Mouse (Mus musculus) intestine, postnatal 0 days (tissue): ENCODE measurements around the gene Hbs1l. TPM values are rescaled to one million over a fixed set of nuclear protein-coding genes. Genes with fewer than 3 reads are reported as not detected.

Source experiments
- ATAC-seq: fragments of 200-750 bp; cut with Nextera tagmentation; 2 replicates; pipeline ENCODE4 v1.8.0; 2017; ENCODE audit warnings: mild to moderate bottlenecking, moderate TSS enrichment, moderate library complexity
- H3K27ac ChIP-seq: fragments of 300-500 bp; sonication (generic); 2 replicates; pipeline ENCODE4 v1.5.1; 2014; ENCODE audit warnings: mild to moderate bottlenecking, low read depth, low read length, moderate library complexity
- H3K27me3 ChIP-seq: fragments of 300-500 bp; sonication (generic); replicated peaks from 2 replicates; pipeline ENCODE4 v1.6.1; 2014; ENCODE audit warnings: low read length, mixed read lengths; ENCODE audit not compliant: control insufficient read depth, insufficient read depth
- H3K36me3 ChIP-seq: fragments of 300-500 bp; sonication (generic); 2 replicates; pipeline ENCODE4 v1.6.1; 2014; ENCODE audit warnings: mild to moderate bottlenecking, moderate library complexity; ENCODE audit not compliant: control insufficient read depth, insufficient read depth
- H3K4me1 ChIP-seq: fragments of 300-500 bp; sonication (generic); replicated peaks from 2 replicates; pipeline ENCODE4 v1.6.1; 2014; ENCODE audit warnings: antibody characterized with exemption, low read length, mixed read lengths; ENCODE audit not compliant: control insufficient read depth, insufficient read depth
- H3K4me2 ChIP-seq: fragments of 300-500 bp; sonication (generic); replicated peaks from 2 replicates; pipeline ENCODE4 v1.6.1; 2014; ENCODE audit warnings: low read depth, mild to moderate bottlenecking, moderate library complexity
- H3K4me3 ChIP-seq: fragments of 300-500 bp; sonication (generic); 2 replicates; pipeline ENCODE4 v1.5.1; 2014; ENCODE audit warnings: low read depth, low read length
- H3K9ac ChIP-seq: fragments of 300-500 bp; sonication (generic); 2 replicates; pipeline ENCODE4 v1.6.1; 2014; ENCODE audit warnings: mild to moderate bottlenecking, low read depth, low read length
- H3K9me3 ChIP-seq: fragments of 300-500 bp; sonication (generic); 2 replicates; pipeline ENCODE4 v1.6.1; 2016; ENCODE audit warnings: mixed run types; ENCODE audit not compliant: control insufficient read depth
- CTCF ChIP-seq: sonication (generic); IDR thresholded peaks from 2 replicates; pipeline ENCODE4 v1.5.1; 2016; ENCODE audit warnings: low read depth, mild to moderate bottlenecking, control low read depth, antibody characterized with exemption, moderate library complexity
- WGBS: fragments of 180-500 bp; shearing (Covaris S2); extraction: QIAGEN DNeasy Blood & Tissue Kit; methylation state at CpG from one replicate; pipeline ENCODE4 v1.1.7; 2014; 5-methylcytosine and 5-hydroxymethylcytosine counted together
- polyA plus RNA-seq: library from polyadenylated mRNA; unstranded; fragments of >200 nt; fragmentation: Nextera tagmentation; extraction: Ambion mirVana; gene quantifications from 2 replicates; pipeline ENCODE4 v1.2.1, GENCODE M21; 2015

The Hbs1l gene
- polyA plus RNA-seq, 1 experiment from 2014 or later = 37.8 TPM

DNA sequence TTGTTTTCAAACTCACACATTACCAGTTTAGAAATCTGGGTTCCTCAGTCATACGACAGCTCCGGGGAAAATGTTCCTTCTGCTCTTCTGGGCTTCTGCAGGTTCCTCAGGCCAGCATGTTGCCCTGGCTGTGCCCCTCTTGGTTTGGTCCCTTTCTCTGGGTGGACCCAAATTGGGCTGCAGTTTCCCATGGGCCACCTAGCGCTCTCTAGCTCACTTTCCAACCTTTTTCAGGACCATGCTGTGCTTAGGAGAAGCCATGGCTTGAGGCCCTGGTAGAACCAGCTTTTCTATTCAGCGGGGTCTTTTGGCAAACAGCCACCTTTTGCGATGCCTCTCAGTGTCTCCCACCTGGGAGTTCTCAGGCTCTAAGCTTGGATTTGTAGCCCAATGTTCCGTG lies 76.5 kb downstream of the Hbs1l start:
- H3K9me3 ChIP-seq = no peaks in the 10 kb centered on the region
- ATAC-seq = no peak
- H3K4me2 ChIP-seq = no peak overlapping the region
- no peak overlapping the region for H3K9ac ChIP-seq
- no peaks in the 10 kb centered on the region for H3K4me1 ChIP-seq
- H3K36me3 ChIP-seq = peaks cover 20% of the 10 kb centered on the region
- no peak overlapping the region for H3K27ac ChIP-seq
- no peak for TF ChIP-seq CTCF
- WGBS = 93% methylated on average over 6 of the region's 6 CpGs
- H3K27me3 ChIP-seq = no peaks in the 10 kb centered on the region
- no peak overlapping the region for H3K4me3 ChIP-seq

DNA sequence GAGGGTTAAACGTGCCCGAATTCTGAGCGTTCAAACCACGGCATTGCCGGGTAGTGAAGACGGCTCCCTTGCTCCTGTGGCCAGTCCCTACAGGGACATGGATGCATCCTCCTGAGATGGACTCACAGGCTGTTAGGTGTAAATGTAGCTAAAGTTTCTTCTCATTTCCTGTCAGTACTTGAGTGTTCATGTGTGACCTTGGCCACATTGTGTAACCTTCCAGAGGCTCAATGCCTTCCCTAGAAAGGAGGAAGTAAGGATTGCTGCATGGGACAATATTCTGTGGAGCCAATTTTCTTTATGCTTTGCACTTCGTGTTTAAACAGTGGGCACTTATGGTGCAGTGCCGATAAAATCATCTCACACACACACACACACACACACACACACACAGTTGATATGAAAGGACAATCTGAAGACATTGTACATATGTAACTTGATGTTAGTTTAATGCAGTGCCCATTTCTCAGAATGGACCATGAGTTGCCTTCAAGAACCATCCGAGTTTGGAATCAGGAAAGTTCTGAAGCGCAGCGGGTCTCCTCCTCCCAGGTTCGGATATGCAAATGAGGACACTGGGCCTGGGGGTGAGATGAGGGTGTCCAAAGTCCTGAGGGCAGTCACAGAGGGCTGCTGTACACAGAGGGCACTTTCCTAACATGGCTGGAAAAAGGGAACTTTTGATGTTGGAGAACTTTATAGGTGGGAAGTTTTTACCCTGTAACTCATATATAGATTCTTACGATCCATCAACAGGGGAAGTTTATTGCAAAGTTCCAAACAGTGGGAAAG lies 81.1 kb downstream of the Hbs1l start, which contains the start of gene Aldh8a1:
Aldh8a1 (plus strand) TSS at position 610 of the 792 bp plus-strand sequence.
- Histone ChIP-seq H3K4me2 (no peak within 1 kb of the TSS), H3K4me3 (no peak within 1 kb of the TSS), H3K4me1 (no peaks in the 10 kb centered on the region), H3K9me3 (no peaks in the 10 kb centered on the region), H3K27ac (no peak within 1 kb of the TSS), H3K36me3 (no peaks in the 10 kb centered on the region), H3K9ac (no peak within 1 kb of the TSS), H3K27me3 (no peaks in the 10 kb centered on the region)
- TF ChIP-seq CTCF = no peak
- 80% methylated on average over 13 of the region's 13 CpGs for WGBS
- no peak for ATAC-seq

DNA sequence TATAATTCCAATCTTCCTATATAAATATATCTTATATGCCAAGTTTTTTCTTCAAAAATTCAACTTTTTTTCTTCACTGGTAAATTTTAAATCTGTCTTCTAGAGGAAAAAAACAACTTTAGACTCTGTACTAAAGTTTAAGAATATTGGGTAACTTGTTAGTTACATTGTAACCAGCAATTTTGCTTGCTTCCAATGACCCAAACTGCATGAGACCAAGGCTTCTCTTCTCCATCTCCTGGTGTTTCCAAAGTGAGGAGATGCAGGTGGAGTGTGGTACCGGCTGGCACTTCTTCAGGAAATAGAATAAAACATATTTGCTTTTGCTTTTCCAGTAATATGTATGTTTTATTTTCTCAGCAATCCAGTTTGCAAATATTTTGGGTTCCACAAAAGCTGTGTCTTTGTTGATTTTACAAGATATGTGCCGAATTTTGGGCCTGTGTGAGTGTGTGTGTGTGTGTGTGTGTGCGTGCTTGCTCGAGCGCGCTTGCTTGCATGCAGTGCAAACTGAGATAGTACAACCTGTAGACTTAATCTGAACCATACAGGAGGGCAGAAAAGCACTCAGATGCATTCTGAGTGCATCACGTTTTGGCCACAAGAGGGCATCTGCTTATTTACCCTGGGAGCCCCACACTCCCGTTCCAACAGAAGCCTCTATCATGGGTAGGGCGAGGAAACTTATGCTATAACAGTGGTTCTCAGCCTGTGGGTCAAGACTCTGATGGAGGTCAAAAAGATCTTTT lies 82.6 kb downstream of the Hbs1l start:
- H3K4me2 ChIP-seq = no peak overlapping the region
- no peak overlapping the region for H3K9ac ChIP-seq
- H3K4me3 ChIP-seq = no peak overlapping the region
- no peaks in the 10 kb centered on the region for H3K27me3 ChIP-seq
- ATAC-seq = no peak
- whole genome bisulfite sequencing = 62% methylated on average over 9 of the region's 9 CpGs
- no peaks in the 10 kb centered on the region for H3K4me1 ChIP-seq
- no peaks in the 10 kb centered on the region for H3K9me3 ChIP-seq
- H3K36me3 ChIP-seq = no peaks in the 10 kb centered on the region
- TF ChIP-seq CTCF = peak; percentile 74
- no peak overlapping the region for H3K27ac ChIP-seq

DNA sequence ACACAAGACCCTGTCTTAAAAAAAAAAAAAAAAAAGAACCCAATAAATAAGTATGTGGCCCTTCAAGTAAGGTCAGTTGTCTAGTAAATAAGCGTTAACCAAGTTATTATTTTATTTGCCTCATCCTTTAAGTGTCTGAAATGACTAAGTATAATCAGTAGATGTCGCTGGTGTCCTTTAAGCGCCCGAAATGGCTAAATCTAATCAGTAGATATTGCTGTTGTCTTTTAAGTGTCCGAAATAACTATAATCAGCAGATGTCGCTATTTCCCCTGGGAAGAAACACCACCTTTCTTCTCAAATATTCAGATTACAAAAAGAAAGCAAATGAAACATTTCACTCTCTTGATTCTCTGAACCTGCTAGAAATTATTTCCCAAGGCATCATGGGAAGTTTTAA lies 87.1 kb downstream of the Hbs1l start:
- Histone ChIP-seq H3K4me1 (no peaks in the 10 kb centered on the region), H3K9me3 (no peaks in the 10 kb centered on the region), H3K27me3 (no peaks in the 10 kb centered on the region), H3K9ac (no peak overlapping the region), H3K4me3 (no peak overlapping the region), H3K36me3 (no peaks in the 10 kb centered on the region), H3K4me2 (no peak overlapping the region), H3K27ac (no peak overlapping the region)
- TF ChIP-seq CTCF = peak; percentile 97
- 8% methylated on average over 6 of the region's 6 CpGs for WGBS
- 0 out of 2 replicates have a peak, but pooled peaks have one; percentile 43 for ATAC-seq

DNA sequence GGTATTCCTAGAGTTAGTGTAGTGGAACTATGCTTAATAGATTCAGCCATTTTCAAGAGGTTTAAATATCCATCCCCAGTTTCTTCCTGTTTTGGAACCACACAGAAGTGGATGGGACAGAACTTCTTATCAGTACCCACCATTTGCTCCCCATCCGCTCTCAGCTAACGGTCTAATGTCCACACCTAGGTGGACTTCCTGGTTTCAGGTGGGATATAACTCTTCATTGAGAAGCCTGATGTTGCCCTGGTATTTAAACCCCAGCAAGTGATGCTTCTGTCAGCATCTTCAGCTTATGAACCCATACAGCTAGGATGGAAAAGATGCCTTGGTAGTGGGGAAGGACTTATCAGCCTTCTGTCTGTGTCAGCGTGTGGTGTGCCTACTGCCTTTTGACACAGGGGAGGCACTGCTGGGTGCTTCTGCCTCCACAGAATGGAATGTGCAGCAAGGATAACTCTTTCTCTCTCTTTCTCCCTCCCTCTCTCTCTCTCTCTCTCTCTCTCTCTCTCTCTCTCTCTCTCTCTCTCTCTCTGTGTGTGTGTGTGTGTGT lies 89.4 kb downstream of the Hbs1l start:
- ATAC-seq = no peak
- Histone ChIP-seq H3K9me3 (no peaks in the 10 kb centered on the region), H3K9ac (no peak overlapping the region), H3K27me3 (no peaks in the 10 kb centered on the region), H3K27ac (no peak overlapping the region), H3K4me3 (no peak overlapping the region), H3K4me2 (no peak overlapping the region), H3K36me3 (no peaks in the 10 kb centered on the region), H3K4me1 (no peaks in the 10 kb centered on the region)
- WGBS = 59% methylated on average over 3 of the region's 3 CpGs
- TF ChIP-seq CTCF = no peak

DNA sequence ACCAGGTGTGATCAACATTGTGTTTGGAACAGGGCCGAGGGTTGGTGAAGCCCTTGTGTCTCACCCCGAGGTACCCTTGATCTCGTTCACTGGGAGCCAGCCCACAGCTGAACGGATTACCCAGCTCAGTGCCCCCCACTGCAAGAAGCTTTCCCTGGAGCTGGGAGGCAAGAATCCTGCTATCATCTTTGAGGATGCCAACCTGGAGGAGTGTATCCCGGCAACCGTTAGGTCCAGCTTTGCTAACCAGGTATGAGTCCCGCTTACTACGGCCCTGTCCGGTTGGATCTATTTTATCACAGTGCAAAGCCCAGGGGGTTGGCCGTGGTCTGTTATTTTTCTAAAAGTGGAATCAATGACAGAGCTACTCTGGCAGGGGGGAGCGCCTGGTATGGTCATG lies 93.3 kb downstream of the Hbs1l start:
- Histone ChIP-seq H3K27ac (no peak overlapping the region), H3K4me1 (no peaks in the 10 kb centered on the region), H3K36me3 (no peaks in the 10 kb centered on the region), H3K27me3 (no peaks in the 10 kb centered on the region), H3K4me3 (no peak overlapping the region), H3K9ac (no peak overlapping the region), H3K9me3 (no peaks in the 10 kb centered on the region), H3K4me2 (no peak overlapping the region)
- no peak for ATAC-seq
- TF ChIP-seq CTCF = no peak
- WGBS = 80% methylated on average over 11 of the region's 11 CpGs
